Mouse (Mus musculus) testis, adult 2 months (tissue): ENCODE measurements at regions not wholly inside any gene's neighbourhood (a gene's known extent, or its start where the extent isn't known, plus 50 kb on each side); places are given as distances from the start of the nearest gene placed in this dataset.

Experiments used
- H3K27ac ChIP-seq: fragments of 200-500 bp; 2 replicates; pipeline ENCODE4 v1.5.1; 2012; ENCODE audit warnings: low read depth, low read length; ENCODE audit not compliant: control insufficient read depth, insufficient read depth
- H3K27me3 ChIP-seq: fragments of 200-500 bp; 2 replicates; pipeline ENCODE4 v1.6.1; 2012; ENCODE audit warnings: mild to moderate bottlenecking, low read length, moderate library complexity; ENCODE audit not compliant: control insufficient read depth, insufficient read depth
- H3K36me3 ChIP-seq: fragments of 200-500 bp; 2 replicates; pipeline ENCODE4 v1.6.1; 2012; ENCODE audit warnings: mild to moderate bottlenecking, low read length; ENCODE audit not compliant: control insufficient read depth, insufficient read depth
- H3K4me1 ChIP-seq: fragments of 200-500 bp; 2 replicates; pipeline ENCODE4 v1.6.1; 2012; ENCODE audit warnings: low read length; ENCODE audit not compliant: control insufficient read depth, insufficient read depth
- H3K4me3 ChIP-seq: fragments of 200-500 bp; 2 replicates; pipeline ENCODE4 v1.5.1; 2012; ENCODE audit warnings: low read depth, mild to moderate bottlenecking, low read length, moderate library complexity, mixed read lengths; ENCODE audit not compliant: control insufficient read depth
- CTCF ChIP-seq: fragments of 200-500 bp; IDR thresholded peaks from 2 replicates; pipeline ENCODE4 v1.5.1; 2012; ENCODE audit warnings: low read depth, mild to moderate bottlenecking, inconsistent platforms, low read length, moderate library complexity; ENCODE audit not compliant: control insufficient read depth, insufficient read depth, insufficient replicate concordance
- POLR2A ChIP-seq: fragments of 200-500 bp; IDR thresholded peaks from 2 replicates; pipeline ENCODE4 v1.6.1; 2012; ENCODE audit warnings: low read depth, mild to moderate bottlenecking, inconsistent platforms, low read length, moderate library complexity; ENCODE audit not compliant: control insufficient read depth

DNA sequence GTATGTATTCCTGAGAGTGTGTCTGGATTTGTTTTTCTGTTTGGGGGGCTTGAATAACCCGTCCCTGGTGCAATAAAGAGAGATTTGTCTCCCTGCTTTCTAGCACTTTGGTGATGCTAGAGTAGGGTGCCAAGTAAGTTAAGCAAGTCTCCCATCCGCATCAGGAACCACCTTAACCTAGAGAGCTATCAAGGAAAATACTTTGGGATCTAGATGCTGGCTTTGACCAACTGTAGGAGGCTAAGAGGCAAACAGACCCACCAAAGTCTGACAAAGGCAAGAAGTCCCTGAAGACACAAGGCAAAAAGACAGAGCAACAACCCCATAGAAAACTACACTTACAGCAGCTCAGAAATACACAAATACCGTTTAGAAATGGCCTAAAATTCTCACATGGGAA is 163.8 kb upstream of the Tmem161b start:
- TF ChIP-seq POLR2A: no peak
- Histone ChIP-seq H3K4me3 (no peak overlapping the region), H3K4me1 (no peaks in the 10 kb centered on the region), H3K27ac (no peak overlapping the region), H3K36me3 (no peaks in the 10 kb centered on the region), H3K27me3 (no peaks in the 10 kb centered on the region)

DNA sequence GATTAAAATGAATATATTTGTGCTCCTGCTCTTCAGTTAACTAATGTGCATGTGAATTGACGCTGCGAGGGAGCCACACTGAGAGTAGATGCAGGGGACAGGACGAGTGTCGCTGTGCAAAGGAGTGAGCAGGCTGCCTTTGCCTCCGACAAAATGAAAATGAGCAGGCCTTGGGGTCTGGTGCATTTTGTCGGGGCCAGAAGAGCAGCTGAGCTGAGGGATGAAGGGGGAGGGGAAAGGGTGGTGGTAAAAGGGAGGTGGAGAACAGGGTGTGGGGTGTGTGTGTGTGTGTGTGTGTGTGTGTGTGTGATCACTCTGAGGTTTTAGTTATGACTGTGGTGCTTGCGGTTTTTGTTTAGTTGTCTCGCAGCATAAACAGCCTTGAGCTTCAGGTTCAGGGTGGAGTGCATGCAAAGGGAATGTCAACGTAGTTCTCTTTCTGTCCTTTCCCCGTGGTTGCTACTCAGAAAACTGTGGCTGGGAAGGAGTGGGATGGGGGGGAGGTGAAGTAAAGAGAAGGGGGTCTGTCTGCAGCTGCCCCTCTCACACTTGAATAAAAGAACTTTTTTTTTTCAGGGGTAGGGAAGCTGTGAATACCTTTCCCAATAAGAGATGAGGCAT is 163.0 kb upstream of the Tmem161b start:
- Histone ChIP-seq H3K27me3 (no peaks in the 10 kb centered on the region), H3K4me1 (no peaks in the 10 kb centered on the region), H3K27ac (no peak overlapping the region), H3K36me3 (no peaks in the 10 kb centered on the region), H3K4me3 (no peak overlapping the region)
- no peak for TF ChIP-seq CTCF
- TF ChIP-seq POLR2A: no peak

GRCm38 (mm10) chr13:84059661-84060452 is 162.2 kb upstream of the Tmem161b start:
- Histone ChIP-seq H3K4me3 (no peak overlapping the region), H3K27ac (no peak overlapping the region), H3K27me3 (no peaks in the 10 kb centered on the region), H3K4me1 (no peaks in the 10 kb centered on the region), H3K36me3 (no peaks in the 10 kb centered on the region)
- no peak for TF ChIP-seq CTCF
- no peak for TF ChIP-seq POLR2A

DNA sequence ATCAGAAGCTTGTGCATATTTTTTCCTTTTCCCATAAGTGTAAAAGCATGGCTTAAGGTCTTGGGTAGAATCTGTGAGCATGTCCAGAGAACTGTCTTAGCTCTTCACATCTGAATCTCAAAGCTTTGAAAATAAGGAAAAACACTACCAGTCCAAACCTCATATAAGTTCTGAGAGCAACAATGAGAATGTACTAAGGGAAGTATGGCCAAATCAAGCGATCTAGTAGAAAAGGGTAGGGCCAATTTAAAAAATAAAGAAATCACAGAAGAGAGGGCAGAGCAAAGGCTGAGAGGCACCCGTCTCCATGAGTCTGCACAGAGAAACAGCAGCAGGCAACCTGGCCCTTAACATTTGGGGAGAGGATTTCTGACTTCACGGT is 161.7 kb upstream of the Tmem161b start:
- Histone ChIP-seq H3K4me1 (no peaks in the 10 kb centered on the region), H3K36me3 (no peaks in the 10 kb centered on the region), H3K27ac (no peak overlapping the region), H3K4me3 (no peak overlapping the region), H3K27me3 (no peaks in the 10 kb centered on the region)
- TF ChIP-seq CTCF: no peak
- TF ChIP-seq POLR2A: no peak

- H3K27ac ChIP-seq: no peak overlapping the region
- H3K36me3 ChIP-seq: no peaks in the 10 kb centered on the region
- H3K4me3 ChIP-seq: no peak overlapping the region
- no peaks in the 10 kb centered on the region for H3K4me1 ChIP-seq
- no peak for TF ChIP-seq CTCF
- no peak for TF ChIP-seq POLR2A
- no peaks in the 10 kb centered on the region for H3K27me3 ChIP-seq
Measured at GRCm38 (mm10) chr13:84060906-84061305, 161.2 kb upstream of the Tmem161b start.

DNA sequence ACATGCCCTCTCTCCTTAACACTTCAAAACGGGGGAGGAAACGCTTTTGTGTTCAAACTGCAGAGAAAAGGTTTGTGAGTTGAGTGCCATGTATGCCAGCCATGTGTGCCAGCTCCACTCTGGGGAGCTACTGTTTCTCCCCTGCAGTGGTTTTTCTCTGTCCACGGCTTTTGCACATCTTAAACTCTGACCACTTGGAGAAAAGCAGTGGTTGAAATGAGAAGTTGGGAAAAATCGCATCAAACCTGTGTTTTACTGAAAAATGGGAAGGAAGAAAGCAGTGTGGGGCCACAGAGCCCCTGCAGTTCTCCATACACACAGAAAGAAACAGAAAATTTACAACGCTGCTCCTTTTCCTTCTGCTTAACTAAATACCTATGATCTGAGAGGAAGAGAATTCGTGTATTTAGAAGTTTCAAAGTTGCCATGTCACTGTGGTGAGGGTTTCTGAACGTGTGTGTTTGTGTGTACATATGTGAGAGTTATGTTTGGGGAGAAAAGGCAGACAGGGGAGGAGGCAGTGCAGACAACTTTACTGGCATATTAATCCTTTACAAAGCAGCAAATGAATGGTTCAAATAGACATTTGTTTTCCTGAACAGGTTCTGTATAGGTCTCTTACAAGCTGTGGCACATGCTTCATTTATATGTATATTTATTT is 160.1 kb upstream of the Tmem161b start:
- Histone ChIP-seq H3K36me3 (no peaks in the 10 kb centered on the region), H3K4me3 (no peak overlapping the region), H3K27ac (no peak overlapping the region), H3K4me1 (no peaks in the 10 kb centered on the region), H3K27me3 (no peaks in the 10 kb centered on the region)
- TF ChIP-seq POLR2A (no peak), CTCF (no peak)

DNA sequence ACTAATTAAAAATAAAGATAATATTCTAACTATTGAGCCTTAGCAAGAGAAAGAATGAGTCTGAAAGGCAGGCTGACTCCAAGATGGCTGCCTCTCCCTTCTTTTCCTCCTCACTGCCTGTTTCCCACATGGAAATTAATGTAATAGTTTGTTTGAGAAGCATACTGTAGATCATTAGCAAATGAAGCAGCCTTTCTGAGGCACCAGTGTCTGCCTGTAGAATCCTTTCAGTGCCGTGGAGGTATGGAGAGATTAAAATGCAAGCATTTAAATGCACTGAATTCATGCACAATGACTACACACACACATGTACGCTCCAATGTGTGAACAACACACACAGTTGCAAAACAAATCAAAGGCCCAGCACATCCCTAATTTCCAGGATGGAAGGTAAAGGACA is 159.5 kb upstream of the Tmem161b start:
- Histone ChIP-seq H3K27me3 (no peaks in the 10 kb centered on the region), H3K4me1 (no peaks in the 10 kb centered on the region), H3K4me3 (no peak overlapping the region), H3K27ac (no peak overlapping the region), H3K36me3 (no peaks in the 10 kb centered on the region)
- TF ChIP-seq CTCF (no peak), POLR2A (no peak)

GRCm38 (mm10) chr13:84063406-84063805 is 158.7 kb upstream of the Tmem161b start:
- H3K4me1 ChIP-seq: no peaks in the 10 kb centered on the region
- H3K4me3 ChIP-seq: no peak overlapping the region
- no peak overlapping the region for H3K27ac ChIP-seq
- H3K36me3 ChIP-seq: no peaks in the 10 kb centered on the region
- TF ChIP-seq POLR2A (no peak), CTCF (no peak)
- H3K27me3 ChIP-seq: no peaks in the 10 kb centered on the region
